Mouse (Mus musculus) ES-Bruce4 (cell line): ENCODE results near the gene Slc35f3.

Source experiments
- EP300 ChIP-seq: IDR thresholded peaks from 2 replicates; pipeline ENCODE4 v1.6.1; 2011; ENCODE audit warnings: low read depth, low read length; ENCODE audit not compliant: insufficient read depth
- POLR2A ChIP-seq: IDR thresholded peaks from one replicate; pipeline ENCODE4 v1.8.1; 2011; ENCODE audit warnings: low read length; ENCODE audit not compliant: insufficient read depth

DNA sequence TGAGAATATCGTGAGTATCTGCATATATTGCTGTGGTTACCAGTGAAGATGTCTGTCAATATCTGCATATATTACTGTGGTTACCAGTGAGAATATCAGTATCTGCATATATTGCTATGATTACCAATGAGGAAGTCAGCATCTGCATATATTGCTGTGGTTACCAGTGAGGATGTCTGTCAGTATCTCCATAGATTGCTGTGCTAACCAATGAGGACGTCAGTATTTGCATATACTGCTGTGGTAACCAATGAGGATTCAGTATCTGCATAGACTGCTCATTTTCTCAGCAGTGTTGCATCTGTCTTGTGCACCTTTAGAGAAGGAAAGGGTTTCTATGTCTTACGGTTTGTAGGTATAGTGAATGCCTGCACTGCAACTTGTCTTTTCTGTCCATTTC lies 122.5 kb downstream of the Slc35f3 start:
- no peak for TF ChIP-seq EP300
- TF ChIP-seq POLR2A, result no peak
